Mouse (Mus musculus): ENCODE data around the gene Lzts3.

- peak; percentile 70; the same call in 1 of the 2 replicates for TF ChIP-seq CTCF (IDR thresholded peaks at IDR 0.05; ENCODE audit: borderline replicate concordance, extremely low read depth, insufficient read depth, insufficient read length)
- TF ChIP-seq POLR2A (IDR thresholded peaks at IDR 0.05; ENCODE audit: borderline replicate concordance, extremely low read depth, insufficient read depth, insufficient read length, poor library complexity, severe bottlenecking), result no peak
Measured at GRCm38 (mm10) chr2:130597601-130598010, 45.0 kb downstream of the Lzts3 start.

Measured in brain, embryonic 14.5 days (tissue).